Mouse (Mus musculus): Measurements from ENCODE around the gene Sox21. TPM values are rescaled to one million over a fixed set of nuclear protein-coding genes. Genes with fewer than 3 reads are reported as not detected.
A peak's percentile ranks its signal among the peaks of the same experiment; 100 is the strongest.

The Sox21 gene
- polyA plus RNA-seq, 1 experiment from 2014 or later: 3.7 TPM

DNA sequence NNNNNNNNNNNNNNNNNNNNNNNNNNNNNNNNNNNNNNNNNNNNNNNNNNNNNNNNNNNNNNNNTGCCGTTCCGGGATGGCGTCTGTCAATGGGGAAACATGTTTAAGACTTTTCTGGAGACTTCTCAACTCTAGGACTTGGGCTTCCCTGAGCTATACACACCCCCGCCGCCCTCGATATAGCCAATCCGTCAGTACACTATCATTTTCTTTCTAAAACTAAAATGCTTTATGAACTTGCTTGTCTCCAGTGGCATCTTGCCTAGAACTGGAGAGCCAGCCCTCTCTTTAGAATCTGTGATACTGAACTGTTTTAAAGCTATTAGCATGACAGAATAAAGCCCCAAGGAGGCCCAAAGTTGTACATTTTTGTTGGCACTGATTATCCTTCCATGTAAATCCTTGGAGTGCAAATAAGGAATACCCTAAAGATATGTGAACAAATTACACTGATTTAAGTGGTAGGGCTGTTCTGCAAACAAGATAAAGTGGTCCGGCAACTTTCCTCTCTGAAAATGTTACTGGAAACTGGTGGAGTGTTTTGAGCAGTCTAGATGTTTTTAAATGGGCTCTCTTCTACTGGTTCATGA, 4.4 kb downstream of the Sox21 start:
- WGBS: 11% methylated on average over 8 of the region's 8 CpGs
- peak overlapping the region; percentile 52 for H3K4me2 ChIP-seq (ENCODE audit: low read depth, low read length)
- peaks cover 42% of the 10 kb centered on the region for H3K27me3 ChIP-seq (ENCODE audit: control insufficient read depth, insufficient read depth, low read length)

DNA sequence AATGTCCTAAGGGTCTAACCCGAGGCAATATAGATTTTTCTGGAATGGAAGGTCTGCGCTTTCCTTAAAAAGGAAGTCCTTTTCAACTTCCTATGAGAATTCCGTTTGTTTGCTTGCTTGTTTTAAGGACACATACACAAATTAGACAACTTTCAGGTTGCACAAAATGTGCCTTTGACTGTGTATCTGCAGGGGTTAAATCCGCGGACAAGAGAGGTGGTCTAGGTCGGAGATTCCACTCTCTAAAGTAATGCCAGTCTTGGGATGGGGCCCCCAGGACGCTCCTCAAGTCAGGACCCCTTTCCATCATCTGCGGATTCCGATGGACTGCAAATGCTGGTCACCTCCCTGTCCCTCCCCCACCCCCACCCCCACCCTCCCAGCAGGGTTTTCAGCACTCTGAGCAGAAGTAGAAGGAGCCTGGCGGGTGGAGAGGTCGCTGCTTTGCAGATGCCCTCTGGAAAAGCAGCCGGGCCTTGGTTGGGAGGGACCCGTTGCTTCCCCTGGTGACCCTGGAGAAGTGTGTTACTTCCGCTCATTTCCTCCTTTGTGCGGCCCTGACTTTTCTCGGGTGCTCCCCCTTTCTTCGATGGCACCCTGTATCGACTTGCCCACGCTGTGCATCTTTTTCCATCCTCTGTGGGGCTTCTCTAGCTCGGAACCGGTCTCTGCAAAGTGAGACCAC, 10.2 kb downstream of the Sox21 start:
- no peaks in the 10 kb centered on the region for H3K36me3 ChIP-seq (ENCODE audit: control insufficient read depth, insufficient read depth, low read length)
- H3K9me3 ChIP-seq (replicated peaks; ENCODE audit: control insufficient read depth, low read length): no peaks in the 10 kb centered on the region
- no peak overlapping the region for H3K27ac ChIP-seq (ENCODE audit: low read length)
- no peaks in the 10 kb centered on the region; the same call in 1 of the 2 replicates for H3K4me1 ChIP-seq (ENCODE audit: control insufficient read depth, insufficient read depth, low read length)
- H3K27me3 ChIP-seq (ENCODE audit: control insufficient read depth, insufficient read depth, low read length): peaks cover 62% of the 10 kb centered on the region
- ATAC-seq (ENCODE audit: insufficient read depth, low FRiP score): no peak
- H3K4me2 ChIP-seq (ENCODE audit: low read depth, low read length): peak overlapping the region; percentile 37; the same call in 1 of the 2 replicates
- H3K9ac ChIP-seq (ENCODE audit: low read length): no peak overlapping the region
- H3K4me3 ChIP-seq (replicated peaks; ENCODE audit: low read length): no peak overlapping the region; the same call in 1 of the 2 replicates
- WGBS: 8% methylated on average over 21 of the region's 21 CpGs

More for the DNA sequence above, 4.4 kb downstream of the Sox21 start:
- peak overlapping the region; percentile 33 for H3K4me3 ChIP-seq (replicated peaks; ENCODE audit: low read length)
- no peaks in the 10 kb centered on the region for H3K9me3 ChIP-seq (replicated peaks; ENCODE audit: control insufficient read depth, low read length)
- H3K36me3 ChIP-seq (ENCODE audit: control insufficient read depth, insufficient read depth, low read length): no peaks in the 10 kb centered on the region
- ATAC-seq (ENCODE audit: insufficient read depth, low FRiP score): no peak
- peak overlapping the region; percentile 70 for H3K27ac ChIP-seq (ENCODE audit: low read length)
- H3K4me1 ChIP-seq (ENCODE audit: control insufficient read depth, insufficient read depth, low read length): peaks cover 6% of the 10 kb centered on the region; the same call in 1 of the 2 replicates
- 0 out of 2 replicates have a peak overlapping the region, but pooled peaks have one; percentile 2 for H3K9ac ChIP-seq (ENCODE audit: low read length)

DNA sequence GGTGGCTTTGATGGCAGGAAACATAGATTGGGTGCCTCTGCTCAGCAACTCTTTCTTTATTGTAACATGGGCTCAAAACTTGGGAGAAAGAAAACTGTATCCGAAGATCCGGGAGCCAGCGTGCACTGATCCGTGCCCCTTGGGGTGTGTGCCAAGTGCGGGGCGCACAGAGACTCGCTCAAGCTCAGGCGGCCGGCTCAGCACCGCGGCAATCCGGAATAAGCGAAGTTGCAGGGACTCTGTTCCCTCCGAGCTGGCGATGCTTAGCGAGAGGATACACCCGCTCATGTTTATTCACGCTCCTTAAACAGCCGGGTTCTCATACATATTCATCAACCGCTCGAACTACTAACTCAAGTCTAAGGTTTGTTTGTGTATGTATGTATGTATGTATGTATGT, 10.9 kb downstream of the Sox21 start:
- no peaks in the 10 kb centered on the region for H3K9me3 ChIP-seq (replicated peaks; ENCODE audit: control insufficient read depth, low read length)
- peak overlapping the region; percentile 37; the same call in 1 of the 2 replicates for H3K4me2 ChIP-seq (ENCODE audit: low read depth, low read length)
- H3K36me3 ChIP-seq (ENCODE audit: control insufficient read depth, insufficient read depth, low read length): no peaks in the 10 kb centered on the region
- H3K4me1 ChIP-seq (ENCODE audit: control insufficient read depth, insufficient read depth, low read length): no peaks in the 10 kb centered on the region; the same call in 1 of the 2 replicates
- no peak for ATAC-seq (ENCODE audit: insufficient read depth, low FRiP score)
- peak overlapping the region; percentile 18 for H3K4me3 ChIP-seq (replicated peaks; ENCODE audit: low read length)
- H3K27me3 ChIP-seq (ENCODE audit: control insufficient read depth, insufficient read depth, low read length): peaks cover 57% of the 10 kb centered on the region
- WGBS: 2% methylated on average over 21 of the region's 21 CpGs
- peak overlapping the region; percentile 49; the same call in 1 of the 2 replicates for H3K9ac ChIP-seq (ENCODE audit: low read length)
- H3K27ac ChIP-seq (ENCODE audit: low read length): no peak overlapping the region

DNA sequence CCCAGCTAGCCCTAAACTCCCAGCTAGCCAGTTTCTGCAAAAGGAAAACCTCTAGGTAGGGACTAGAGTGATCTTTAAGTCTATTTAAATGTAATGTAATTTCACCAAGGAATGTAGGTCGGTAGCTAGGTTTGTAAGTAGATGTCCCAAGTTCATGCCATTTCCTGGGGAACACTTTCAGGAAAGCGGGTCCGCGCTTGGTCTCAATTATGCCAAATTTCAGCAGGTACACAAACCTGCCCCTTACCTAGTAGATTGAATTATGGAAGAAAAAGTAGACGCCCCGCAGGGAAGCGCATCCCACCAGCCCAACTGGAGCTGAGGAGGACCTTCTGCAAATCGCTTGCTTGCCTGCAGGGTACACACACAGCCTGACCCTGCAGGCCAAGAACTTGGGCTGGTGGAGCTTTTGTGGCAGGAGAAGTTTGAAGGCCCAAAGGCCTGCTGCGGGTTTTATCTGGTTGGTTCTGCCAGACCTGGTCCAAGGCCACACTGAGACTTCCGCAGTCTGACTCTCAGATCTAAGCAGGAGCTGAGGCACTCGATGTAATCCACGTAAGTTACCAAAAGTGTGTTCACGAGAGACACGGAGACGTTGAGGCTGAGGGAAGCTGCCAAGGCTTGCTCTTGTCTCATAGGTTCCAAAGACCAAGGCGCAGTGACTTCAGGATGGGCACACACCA, 11.6 kb downstream of the Sox21 start:
- H3K27me3 ChIP-seq (ENCODE audit: control insufficient read depth, insufficient read depth, low read length): peaks cover 57% of the 10 kb centered on the region
- WGBS: 32% methylated on average over 16 of the region's 16 CpGs
- no peak overlapping the region for H3K4me3 ChIP-seq (replicated peaks; ENCODE audit: low read length)
- no peak overlapping the region for H3K4me2 ChIP-seq (ENCODE audit: low read depth, low read length)
- H3K4me1 ChIP-seq (ENCODE audit: control insufficient read depth, insufficient read depth, low read length): no peaks in the 10 kb centered on the region; the same call in 1 of the 2 replicates
- no peak for ATAC-seq (ENCODE audit: insufficient read depth, low FRiP score)
- H3K9me3 ChIP-seq (replicated peaks; ENCODE audit: control insufficient read depth, low read length): no peaks in the 10 kb centered on the region
- H3K27ac ChIP-seq (ENCODE audit: low read length): no peak overlapping the region
- no peaks in the 10 kb centered on the region for H3K36me3 ChIP-seq (ENCODE audit: control insufficient read depth, insufficient read depth, low read length)
- H3K9ac ChIP-seq (ENCODE audit: low read length): no peak overlapping the region

DNA sequence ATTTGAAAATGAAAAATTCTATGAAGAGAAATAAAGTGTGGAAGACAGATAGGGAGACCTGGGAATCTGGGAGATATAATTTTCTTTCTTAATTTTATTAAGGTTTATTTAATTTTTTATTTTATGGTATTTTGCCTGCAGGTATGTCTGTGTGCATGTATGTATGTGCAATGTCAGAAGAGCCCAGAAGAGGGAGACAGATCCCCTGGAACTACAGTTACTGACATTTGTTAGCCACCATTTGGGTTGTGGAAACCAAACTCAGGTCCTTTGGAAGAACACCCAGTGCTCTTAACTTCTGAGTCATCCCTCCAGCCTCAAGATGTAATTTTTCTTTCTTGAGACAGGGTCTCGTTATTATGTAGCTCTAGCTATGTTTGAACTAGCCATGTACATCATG, 15.9 kb downstream of the Sox21 start:
- no peaks in the 10 kb centered on the region for H3K36me3 ChIP-seq (ENCODE audit: control insufficient read depth, insufficient read depth, low read length)
- H3K4me3 ChIP-seq (replicated peaks; ENCODE audit: low read length): no peak overlapping the region
- H3K4me2 ChIP-seq (ENCODE audit: low read depth, low read length): no peak overlapping the region
- no peak for ATAC-seq (ENCODE audit: insufficient read depth, low FRiP score)
- no peaks in the 10 kb centered on the region for H3K4me1 ChIP-seq (ENCODE audit: control insufficient read depth, insufficient read depth, low read length)
- H3K27ac ChIP-seq (ENCODE audit: low read length): no peak overlapping the region
- H3K9me3 ChIP-seq (replicated peaks; ENCODE audit: control insufficient read depth, low read length): no peaks in the 10 kb centered on the region
- peaks cover 28% of the 10 kb centered on the region for H3K27me3 ChIP-seq (ENCODE audit: control insufficient read depth, insufficient read depth, low read length)
- H3K9ac ChIP-seq (ENCODE audit: low read length): no peak overlapping the region
- 69% methylated on average over 1 of the region's 1 CpGs for WGBS

DNA sequence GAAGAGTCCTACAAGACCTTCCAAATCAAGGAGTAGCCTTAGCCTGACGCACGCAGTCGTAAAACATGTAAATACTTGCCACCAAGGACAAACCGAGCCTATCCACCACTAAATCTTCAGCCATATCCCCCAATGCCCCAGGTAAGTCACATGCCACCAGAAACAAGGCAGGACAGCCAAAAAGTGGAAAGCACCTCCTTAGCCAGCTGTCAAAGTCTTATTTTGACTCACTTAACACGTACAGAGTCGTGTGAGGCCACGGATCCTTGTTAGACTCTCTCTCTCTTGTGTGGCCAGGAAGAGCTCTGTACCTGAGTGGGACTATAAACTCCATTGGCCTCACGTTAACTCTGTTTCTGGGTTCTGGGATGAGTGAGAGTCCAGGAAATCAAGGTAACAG, 20.0 kb downstream of the Sox21 start:
- H3K4me2 ChIP-seq (ENCODE audit: low read depth, low read length): no peak overlapping the region
- 89% methylated on average over 8 of the region's 8 CpGs for WGBS
- no peaks in the 10 kb centered on the region for H3K27me3 ChIP-seq (ENCODE audit: control insufficient read depth, insufficient read depth, low read length)
- no peaks in the 10 kb centered on the region for H3K36me3 ChIP-seq (ENCODE audit: control insufficient read depth, insufficient read depth, low read length)
- H3K9me3 ChIP-seq (replicated peaks; ENCODE audit: control insufficient read depth, low read length): no peaks in the 10 kb centered on the region
- H3K9ac ChIP-seq (ENCODE audit: low read length): no peak overlapping the region
- no peak for ATAC-seq (ENCODE audit: insufficient read depth, low FRiP score)
- no peak overlapping the region for H3K4me3 ChIP-seq (replicated peaks; ENCODE audit: low read length)
- no peaks in the 10 kb centered on the region for H3K4me1 ChIP-seq (ENCODE audit: control insufficient read depth, insufficient read depth, low read length)
- no peak overlapping the region for H3K27ac ChIP-seq (ENCODE audit: low read length)

DNA sequence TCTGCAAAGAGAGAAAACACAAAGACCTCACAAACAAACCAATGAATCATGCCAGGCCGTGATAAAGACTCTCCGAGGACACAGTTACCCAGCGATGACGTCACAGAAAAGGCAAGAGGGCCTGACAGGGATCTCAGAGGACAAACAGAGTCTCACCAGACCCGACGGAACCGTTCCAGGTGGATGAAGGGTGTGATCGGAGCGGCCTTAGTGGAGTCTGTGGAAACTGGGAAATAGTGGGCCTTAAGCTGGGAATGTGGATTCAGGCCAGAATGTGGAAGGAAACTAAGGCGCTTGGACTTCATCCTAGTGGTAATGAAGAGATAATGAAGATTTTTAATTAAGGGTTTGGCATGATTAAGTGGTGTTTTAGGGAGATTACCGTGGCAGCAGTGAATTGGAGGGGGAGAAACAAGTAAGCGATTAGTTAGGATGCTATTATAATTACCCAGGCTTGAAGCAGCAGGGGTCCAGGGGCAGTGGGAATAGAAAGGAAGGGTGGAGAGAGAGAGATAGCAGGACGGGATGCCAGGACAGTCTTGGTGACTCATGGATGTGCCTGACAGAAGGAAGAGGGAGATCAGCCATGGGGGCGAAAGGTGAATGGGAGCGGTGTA, 24.5 kb downstream of the Sox21 start:
- H3K4me3 ChIP-seq (replicated peaks; ENCODE audit: low read length): no peak overlapping the region
- no peaks in the 10 kb centered on the region for H3K4me1 ChIP-seq (ENCODE audit: control insufficient read depth, insufficient read depth, low read length)
- no peaks in the 10 kb centered on the region for H3K36me3 ChIP-seq (ENCODE audit: control insufficient read depth, insufficient read depth, low read length)
- ATAC-seq (ENCODE audit: insufficient read depth, low FRiP score): no peak
- no peak overlapping the region for H3K9ac ChIP-seq (ENCODE audit: low read length)
- no peak overlapping the region for H3K4me2 ChIP-seq (ENCODE audit: low read depth, low read length)
- no peaks in the 10 kb centered on the region for H3K9me3 ChIP-seq (replicated peaks; ENCODE audit: control insufficient read depth, low read length)
- 75% methylated on average over 15 of the region's 15 CpGs for WGBS
- H3K27me3 ChIP-seq (ENCODE audit: control insufficient read depth, insufficient read depth, low read length): no peaks in the 10 kb centered on the region
- no peak overlapping the region for H3K27ac ChIP-seq (ENCODE audit: low read length)

DNA sequence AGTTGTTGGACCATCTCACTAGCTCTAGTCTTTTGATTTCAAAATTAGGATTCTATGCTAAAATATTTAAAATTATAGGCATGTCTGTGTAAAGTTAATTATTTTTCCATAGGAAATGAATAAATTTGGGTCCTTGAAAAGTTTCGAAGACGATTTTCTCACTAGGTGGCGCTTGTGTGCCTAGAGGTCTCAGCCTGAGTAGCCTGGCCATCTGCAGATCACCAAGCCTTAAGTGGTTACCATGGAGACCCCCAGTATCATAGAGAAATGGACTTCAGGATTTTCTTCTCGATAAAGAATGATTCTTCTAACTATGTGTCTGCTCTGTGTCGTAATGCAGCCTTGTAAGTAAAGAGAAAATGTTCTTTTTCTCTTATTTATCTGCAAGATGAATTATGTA, 27.2 kb downstream of the Sox21 start:
- Histone ChIP-seq H3K27ac (ENCODE audit: low read length) (no peak overlapping the region), H3K9ac (ENCODE audit: low read length) (no peak overlapping the region), H3K27me3 (ENCODE audit: control insufficient read depth, insufficient read depth, low read length) (no peaks in the 10 kb centered on the region), H3K4me3 (replicated peaks; ENCODE audit: low read length) (no peak overlapping the region), H3K4me2 (ENCODE audit: low read depth, low read length) (no peak overlapping the region), H3K9me3 (replicated peaks; ENCODE audit: control insufficient read depth, low read length) (no peaks in the 10 kb centered on the region), H3K4me1 (ENCODE audit: control insufficient read depth, insufficient read depth, low read length) (no peaks in the 10 kb centered on the region), H3K36me3 (ENCODE audit: control insufficient read depth, insufficient read depth, low read length) (no peaks in the 10 kb centered on the region)
- no peak for ATAC-seq (ENCODE audit: insufficient read depth, low FRiP score)
- WGBS: 15% methylated on average over 5 of the region's 5 CpGs

DNA sequence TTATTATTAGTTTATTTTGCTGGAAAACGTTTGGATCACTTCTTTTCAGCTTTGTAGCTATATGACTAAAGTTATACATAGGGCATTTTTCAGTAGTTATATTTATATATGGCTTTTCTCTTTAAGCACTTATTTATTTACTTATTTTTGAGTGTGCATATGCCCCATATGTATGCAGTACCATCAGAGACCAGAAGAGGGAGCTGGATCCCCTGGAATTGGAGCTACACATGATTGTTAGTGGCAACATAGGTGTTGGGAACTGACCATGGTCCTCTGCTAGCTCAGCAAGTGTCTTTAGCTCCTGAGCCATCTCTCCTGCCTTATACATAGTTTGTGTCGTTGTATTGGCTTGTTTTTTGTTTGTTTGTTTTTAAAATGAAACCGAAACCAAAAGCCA, 29.5 kb downstream of the Sox21 start:
- H3K4me2 ChIP-seq (ENCODE audit: low read depth, low read length): no peak overlapping the region
- no peak overlapping the region for H3K9ac ChIP-seq (ENCODE audit: low read length)
- ATAC-seq (ENCODE audit: insufficient read depth, low FRiP score): no peak
- H3K27me3 ChIP-seq (ENCODE audit: control insufficient read depth, insufficient read depth, low read length): no peaks in the 10 kb centered on the region
- H3K4me3 ChIP-seq (replicated peaks; ENCODE audit: low read length): no peak overlapping the region
- H3K4me1 ChIP-seq (ENCODE audit: control insufficient read depth, insufficient read depth, low read length): no peaks in the 10 kb centered on the region
- no peak overlapping the region for H3K27ac ChIP-seq (ENCODE audit: low read length)
- H3K36me3 ChIP-seq (ENCODE audit: control insufficient read depth, insufficient read depth, low read length): no peaks in the 10 kb centered on the region
- 79% methylated on average over 3 of the region's 3 CpGs for WGBS
- H3K9me3 ChIP-seq (replicated peaks; ENCODE audit: control insufficient read depth, low read length): no peaks in the 10 kb centered on the region
